Mouse (Mus musculus) bone marrow macrophage, adult 2 months (primary cell): ENCODE measurements around the gene Ube3c.

Source experiments
- CTCF ChIP-seq: IDR thresholded peaks from 2 replicates; pipeline ENCODE4 v1.5.1; 2012; ENCODE audit warnings: low read depth, mild to moderate bottlenecking, low read length, moderate library complexity
- POLR2A ChIP-seq: IDR thresholded peaks from 2 replicates; pipeline ENCODE4 v1.6.1; 2012; ENCODE audit warnings: mild to moderate bottlenecking, low read depth, low read length, borderline replicate concordance

DNA sequence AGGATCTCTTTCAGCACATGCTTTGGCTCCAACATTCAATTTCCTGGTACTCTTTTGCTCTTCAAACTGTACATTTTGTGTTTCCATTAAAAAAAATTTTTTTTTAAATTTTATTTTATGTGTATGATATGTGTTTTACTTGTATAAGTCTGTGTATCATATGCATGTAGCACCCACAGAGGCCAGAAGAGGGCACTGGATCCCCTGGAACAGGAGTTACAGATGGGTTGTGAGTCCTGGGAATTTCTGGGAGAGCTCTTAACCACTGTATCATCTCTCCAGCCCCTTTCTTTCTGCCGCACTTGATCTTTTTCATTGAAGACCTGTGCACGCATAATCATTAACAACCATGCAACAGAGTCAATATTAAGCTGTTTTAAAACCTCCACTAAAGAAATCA, 8.4 kb upstream of the Ube3c start:
- TF ChIP-seq CTCF: no peak
- no peak for TF ChIP-seq POLR2A
